Mouse (Mus musculus) heart, embryonic 12.5 days (tissue): ENCODE results near the gene Rad51b. TPM values are rescaled to one million over a fixed set of nuclear protein-coding genes. Genes with fewer than 3 reads are reported as not detected.

Source experiments
- ATAC-seq: fragments of 200-750 bp; cut with Nextera tagmentation; 2 replicates; pipeline ENCODE4 v1.8.0; 2017; ENCODE audit warnings: moderate TSS enrichment, moderate library complexity; ENCODE audit not compliant: insufficient number of reproducible peaks, low FRiP score
- H3K27ac ChIP-seq: fragments of 300-500 bp; sonication (generic); 2 replicates; pipeline ENCODE4 v1.5.1; 2016; ENCODE audit warnings: mild to moderate bottlenecking, moderate library complexity; ENCODE audit not compliant: poor library complexity, severe bottlenecking
- H3K27me3 ChIP-seq: fragments of 300-500 bp; sonication (generic); replicated peaks from 2 replicates; pipeline ENCODE4 v1.6.1; 2016; ENCODE audit warnings: mild to moderate bottlenecking, moderate library complexity
- H3K36me3 ChIP-seq: fragments of 300-500 bp; sonication (generic); 2 replicates; pipeline ENCODE4 v1.6.1; 2016; ENCODE audit warnings: mild to moderate bottlenecking, moderate library complexity
- H3K4me1 ChIP-seq: fragments of 300-500 bp; sonication (generic); replicated peaks from 2 replicates; pipeline ENCODE4 v1.6.1; 2016; ENCODE audit warnings: mild to moderate bottlenecking
- H3K4me2 ChIP-seq: fragments of 300-500 bp; sonication (generic); 2 replicates; pipeline ENCODE4 v1.6.1; 2016; ENCODE audit warnings: mild to moderate bottlenecking, moderate library complexity
- H3K4me3 ChIP-seq: fragments of 300-500 bp; sonication (generic); 2 replicates; pipeline ENCODE4 v1.5.1; 2016; ENCODE audit warnings: mild to moderate bottlenecking
- H3K9ac ChIP-seq: fragments of 300-500 bp; sonication (generic); 2 replicates; pipeline ENCODE4 v1.6.1; 2016; ENCODE audit warnings: mild to moderate bottlenecking, moderate library complexity
- H3K9me3 ChIP-seq: fragments of 300-500 bp; sonication (generic); replicated peaks from 2 replicates; pipeline ENCODE4 v1.6.1; 2016; ENCODE audit warnings: mild to moderate bottlenecking, moderate library complexity
- whole genome bisulfite sequencing: fragments of 180-500 bp; shearing (Covaris S2); methylation state at CpG from one replicate; pipeline ENCODE4 v1.1.7; 2016; 5-methylcytosine and 5-hydroxymethylcytosine counted together
- polyA plus RNA-seq: library from polyadenylated mRNA; unstranded; fragments of >200 nt; fragmentation: Nextera tagmentation; extraction: Ambion mirVana; gene quantifications from 2 replicates; pipeline ENCODE4 v1.2.1, GENCODE M21; 2016

Gene Rad51b
- polyA plus RNA-seq, 1 experiment from 2014 or later: 4.6 TPM

DNA sequence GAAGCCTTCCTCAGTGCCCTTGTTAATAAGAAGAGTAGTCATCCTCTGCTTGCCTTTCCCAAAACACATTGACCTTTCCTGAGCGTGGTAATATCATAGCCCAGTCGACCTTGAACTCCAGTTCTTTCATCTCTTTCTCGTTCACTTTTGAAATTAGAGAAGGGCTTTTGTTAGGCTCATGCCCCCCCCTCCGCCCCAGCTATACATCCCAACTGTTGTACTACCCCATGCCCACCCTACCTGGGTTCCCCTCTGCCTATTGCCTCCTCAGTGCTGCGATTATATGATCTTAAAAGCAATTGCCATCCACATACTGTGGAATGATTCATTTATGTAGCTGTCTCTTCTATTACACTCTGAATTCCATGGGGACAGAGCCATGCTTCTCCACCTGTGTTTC, 193.5 kb downstream of the Rad51b start:
- no peak for ATAC-seq
- WGBS: 78% methylated on average over 5 of the region's 5 CpGs
- no peak overlapping the region for H3K4me2 ChIP-seq
- no peaks in the 10 kb centered on the region; the same call in 1 of the 2 replicates for H3K9me3 ChIP-seq
- H3K4me3 ChIP-seq: no peak overlapping the region
- H3K36me3 ChIP-seq: no peaks in the 10 kb centered on the region
- 0 out of 2 replicates have a peak, but pooled peaks cover 5% of the 10 kb centered on the region for H3K4me1 ChIP-seq
- H3K27ac ChIP-seq: no peak overlapping the region
- H3K27me3 ChIP-seq: no peaks in the 10 kb centered on the region
- no peak overlapping the region for H3K9ac ChIP-seq

DNA sequence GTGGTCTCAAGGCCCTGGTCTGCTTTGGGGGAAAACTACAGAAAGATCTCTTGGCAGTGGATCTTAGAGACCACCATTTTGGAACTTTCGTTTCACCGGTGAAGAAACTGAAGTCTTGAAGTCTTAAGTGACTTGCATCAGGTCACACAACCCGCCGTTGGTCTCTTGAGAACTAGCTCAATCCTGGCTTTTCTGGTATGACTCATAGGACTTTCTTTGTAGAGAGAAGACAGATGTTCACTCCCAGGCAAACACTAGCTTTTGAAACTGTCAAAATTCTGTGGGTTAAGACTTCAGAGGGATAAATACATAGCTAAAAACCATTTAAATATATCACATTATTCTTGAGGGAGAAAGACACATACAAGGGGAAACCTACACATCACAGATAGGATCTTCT, 195.1 kb downstream of the Rad51b start:
- ATAC-seq: no peak
- Histone ChIP-seq H3K9ac (no peak overlapping the region), H3K4me2 (no peak overlapping the region), H3K27ac (no peak overlapping the region), H3K4me1 (0 out of 2 replicates have a peak, but pooled peaks cover 5% of the 10 kb centered on the region), H3K9me3 (no peaks in the 10 kb centered on the region; the same call in 1 of the 2 replicates), H3K36me3 (no peaks in the 10 kb centered on the region), H3K4me3 (no peak overlapping the region), H3K27me3 (no peaks in the 10 kb centered on the region)
- WGBS: 83% methylated on average over 4 of the region's 4 CpGs

DNA sequence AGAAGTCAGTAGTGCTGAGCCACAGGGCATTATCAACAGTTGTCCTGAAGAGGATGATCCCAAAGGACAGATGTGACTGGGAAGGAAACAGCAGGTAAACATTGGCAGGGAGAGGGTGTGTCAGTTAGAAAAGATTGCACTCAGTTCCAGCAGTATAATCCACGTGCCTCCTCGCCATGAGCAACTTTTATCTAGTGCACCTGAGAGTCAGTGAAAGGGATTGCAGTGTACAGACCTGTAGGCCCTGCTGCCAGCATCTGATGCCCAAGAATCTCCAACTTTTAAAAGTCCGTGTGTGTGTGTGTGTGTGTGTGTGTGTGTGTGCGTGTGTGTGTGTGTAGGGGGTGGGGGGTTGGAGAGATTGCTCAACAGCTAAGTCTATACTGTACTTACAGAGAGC, 195.5 kb downstream of the Rad51b start:
- Histone ChIP-seq H3K4me2 (no peak overlapping the region), H3K36me3 (no peaks in the 10 kb centered on the region), H3K27ac (no peak overlapping the region), H3K9ac (no peak overlapping the region), H3K4me1 (0 out of 2 replicates have a peak, but pooled peaks cover 5% of the 10 kb centered on the region), H3K27me3 (no peaks in the 10 kb centered on the region), H3K4me3 (no peak overlapping the region), H3K9me3 (no peaks in the 10 kb centered on the region; the same call in 1 of the 2 replicates)
- WGBS: 79% methylated on average over 4 of the region's 4 CpGs
- ATAC-seq: no peak

DNA sequence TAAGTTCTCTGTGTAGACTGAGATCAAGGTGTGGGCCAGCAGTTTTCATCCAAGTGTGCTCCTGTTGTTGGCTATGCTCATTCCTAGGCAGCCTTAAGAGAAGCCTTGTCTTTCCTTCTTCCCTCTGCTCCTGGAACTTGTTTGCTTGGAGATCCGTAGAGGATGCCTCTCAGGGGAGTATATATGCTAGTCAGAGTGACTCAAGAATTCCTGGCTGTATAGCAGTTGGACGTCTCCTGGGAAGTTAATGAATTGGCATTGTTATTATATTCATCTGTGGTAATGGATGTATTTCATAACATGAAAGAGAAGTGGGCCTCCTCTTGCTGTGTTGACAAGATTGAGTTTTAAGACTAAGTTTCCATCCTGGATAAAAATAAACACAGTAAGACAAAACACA, 196.4 kb downstream of the Rad51b start:
- 76% methylated on average over 2 of the region's 2 CpGs for WGBS

DNA sequence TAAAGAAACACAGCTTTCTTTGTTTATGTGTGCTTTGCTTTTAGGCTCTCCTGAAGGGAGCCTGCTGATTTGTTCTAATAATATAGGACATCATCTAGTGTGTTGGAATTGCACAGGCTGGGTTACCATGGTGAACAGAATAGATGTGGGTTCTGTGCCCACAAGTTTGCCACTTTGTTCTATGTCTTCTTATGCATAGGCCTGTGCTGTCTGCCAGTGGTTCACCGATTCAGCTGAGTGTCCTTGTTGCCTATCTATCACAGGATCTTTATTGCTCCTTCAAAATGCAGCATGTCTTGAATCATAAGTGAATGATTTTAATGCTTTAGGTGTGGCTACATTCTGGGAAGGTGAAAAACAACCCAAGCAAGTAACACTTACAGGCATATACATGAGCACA, 201.2 kb downstream of the Rad51b start:
- no peak overlapping the region for H3K4me2 ChIP-seq
- ATAC-seq: no peak
- peaks cover 6% of the 10 kb centered on the region; the same call in 1 of the 2 replicates for H3K4me1 ChIP-seq
- no peak overlapping the region for H3K4me3 ChIP-seq
- no peaks in the 10 kb centered on the region for H3K9me3 ChIP-seq
- H3K36me3 ChIP-seq: no peaks in the 10 kb centered on the region
- no peak overlapping the region for H3K27ac ChIP-seq
- H3K27me3 ChIP-seq: no peaks in the 10 kb centered on the region
- 91% methylated on average over 1 of the region's 1 CpGs for WGBS
- H3K9ac ChIP-seq: no peak overlapping the region

More for the DNA sequence above, 196.4 kb downstream of the Rad51b start:
- no peak overlapping the region for H3K4me3 ChIP-seq
- no peaks in the 10 kb centered on the region for H3K9me3 ChIP-seq
- no peak overlapping the region for H3K9ac ChIP-seq
- no peak overlapping the region for H3K27ac ChIP-seq
- H3K27me3 ChIP-seq: no peaks in the 10 kb centered on the region
- no peaks in the 10 kb centered on the region for H3K36me3 ChIP-seq
- no peak for ATAC-seq
- H3K4me2 ChIP-seq: no peak overlapping the region
- 0 out of 2 replicates have a peak, but pooled peaks cover 5% of the 10 kb centered on the region for H3K4me1 ChIP-seq

DNA sequence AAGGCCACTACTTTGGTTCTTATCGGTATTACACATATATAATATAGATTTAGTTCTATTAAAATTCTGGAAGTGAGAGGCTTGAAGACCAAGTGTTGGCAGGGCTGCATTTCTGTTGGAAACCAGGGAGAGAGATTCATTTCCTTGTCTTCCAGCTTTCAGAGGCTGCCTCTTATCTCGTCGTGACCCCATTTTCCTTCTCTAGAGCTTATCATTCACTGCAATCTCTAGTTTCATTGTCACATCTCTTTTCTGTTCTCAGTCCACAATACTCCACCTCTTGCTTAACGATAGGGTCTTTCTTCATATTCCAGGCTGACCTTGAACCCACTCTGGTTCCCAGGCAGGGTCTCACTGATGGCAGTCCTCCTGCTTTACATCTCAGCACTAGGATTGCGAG, 202.7 kb downstream of the Rad51b start:
- Histone ChIP-seq H3K4me2 (no peak overlapping the region), H3K9me3 (no peaks in the 10 kb centered on the region), H3K27ac (no peak overlapping the region), H3K4me1 (peaks cover 12% of the 10 kb centered on the region), H3K36me3 (no peaks in the 10 kb centered on the region), H3K4me3 (no peak overlapping the region), H3K27me3 (no peaks in the 10 kb centered on the region), H3K9ac (no peak overlapping the region)
- WGBS: 78% methylated on average over 5 of the region's 5 CpGs
- no peak for ATAC-seq

DNA sequence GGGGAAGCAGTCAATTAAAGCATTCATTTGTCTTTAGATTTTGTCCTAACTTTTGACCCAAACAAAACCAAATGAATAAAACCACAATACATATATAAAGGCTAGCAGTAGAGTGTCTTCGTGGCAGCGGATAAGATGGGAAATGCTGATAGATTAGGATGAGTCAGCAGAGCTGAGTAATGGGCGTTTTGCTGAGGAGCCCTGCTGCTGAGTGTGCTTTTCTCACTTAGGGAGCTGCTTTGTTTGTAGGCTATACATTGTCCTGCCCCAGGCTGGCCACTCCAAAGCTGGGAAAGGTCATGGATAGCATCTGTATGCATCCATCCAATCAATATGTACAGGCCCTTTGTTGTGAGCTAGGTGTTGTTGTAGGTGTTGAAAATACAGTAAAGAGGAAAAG, 204.8 kb downstream of the Rad51b start:
- Histone ChIP-seq H3K9ac (no peak overlapping the region), H3K9me3 (no peaks in the 10 kb centered on the region), H3K27me3 (no peaks in the 10 kb centered on the region), H3K27ac (no peak overlapping the region), H3K4me1 (peaks cover 19% of the 10 kb centered on the region), H3K4me2 (no peak overlapping the region), H3K36me3 (no peaks in the 10 kb centered on the region), H3K4me3 (no peak overlapping the region)
- WGBS: 69% methylated on average over 3 of the region's 3 CpGs
- no peak for ATAC-seq

DNA sequence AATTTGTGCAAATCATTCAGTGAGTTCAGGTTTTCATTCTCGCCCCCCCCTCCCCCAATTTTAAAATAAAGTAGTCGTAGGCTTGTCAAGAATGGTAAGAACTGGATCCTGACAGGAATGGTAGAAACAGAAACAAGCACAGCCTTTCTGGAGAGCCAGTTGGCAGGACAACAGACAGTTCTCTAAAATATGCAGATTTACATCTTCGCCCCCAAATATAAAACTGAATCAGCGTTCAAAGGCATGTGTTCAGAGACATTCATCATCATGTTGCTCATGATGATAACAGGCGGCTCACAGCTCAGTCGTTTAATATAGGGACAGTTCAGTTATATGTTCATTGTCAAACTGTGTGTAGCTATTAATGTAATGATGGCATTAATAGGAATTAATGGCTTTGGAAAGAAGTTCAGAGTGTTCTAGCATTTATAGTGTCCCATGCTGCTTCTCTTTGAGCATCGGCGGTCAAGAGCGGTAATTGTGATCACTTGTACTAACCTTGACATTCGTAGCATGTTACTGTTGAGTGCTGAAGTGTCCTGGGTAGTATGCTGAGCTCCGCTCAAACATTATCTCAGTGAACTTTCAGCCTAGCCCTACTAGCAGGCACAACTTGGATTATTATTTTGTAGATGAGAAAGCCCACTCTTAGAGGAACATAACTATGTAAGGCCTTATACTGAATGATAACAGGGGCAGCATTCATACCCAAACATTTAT, 205.9 kb downstream of the Rad51b start:
- Histone ChIP-seq H3K4me1 (peaks cover 28% of the 10 kb centered on the region), H3K4me2 (no peak overlapping the region), H3K4me3 (no peak overlapping the region), H3K9ac (no peak overlapping the region), H3K36me3 (no peaks in the 10 kb centered on the region), H3K27me3 (no peaks in the 10 kb centered on the region), H3K9me3 (no peaks in the 10 kb centered on the region), H3K27ac (peak overlapping the region; percentile 19; the same call in 1 of the 2 replicates)
- no peak for ATAC-seq
- 68% methylated on average over 11 of the region's 11 CpGs for WGBS

DNA sequence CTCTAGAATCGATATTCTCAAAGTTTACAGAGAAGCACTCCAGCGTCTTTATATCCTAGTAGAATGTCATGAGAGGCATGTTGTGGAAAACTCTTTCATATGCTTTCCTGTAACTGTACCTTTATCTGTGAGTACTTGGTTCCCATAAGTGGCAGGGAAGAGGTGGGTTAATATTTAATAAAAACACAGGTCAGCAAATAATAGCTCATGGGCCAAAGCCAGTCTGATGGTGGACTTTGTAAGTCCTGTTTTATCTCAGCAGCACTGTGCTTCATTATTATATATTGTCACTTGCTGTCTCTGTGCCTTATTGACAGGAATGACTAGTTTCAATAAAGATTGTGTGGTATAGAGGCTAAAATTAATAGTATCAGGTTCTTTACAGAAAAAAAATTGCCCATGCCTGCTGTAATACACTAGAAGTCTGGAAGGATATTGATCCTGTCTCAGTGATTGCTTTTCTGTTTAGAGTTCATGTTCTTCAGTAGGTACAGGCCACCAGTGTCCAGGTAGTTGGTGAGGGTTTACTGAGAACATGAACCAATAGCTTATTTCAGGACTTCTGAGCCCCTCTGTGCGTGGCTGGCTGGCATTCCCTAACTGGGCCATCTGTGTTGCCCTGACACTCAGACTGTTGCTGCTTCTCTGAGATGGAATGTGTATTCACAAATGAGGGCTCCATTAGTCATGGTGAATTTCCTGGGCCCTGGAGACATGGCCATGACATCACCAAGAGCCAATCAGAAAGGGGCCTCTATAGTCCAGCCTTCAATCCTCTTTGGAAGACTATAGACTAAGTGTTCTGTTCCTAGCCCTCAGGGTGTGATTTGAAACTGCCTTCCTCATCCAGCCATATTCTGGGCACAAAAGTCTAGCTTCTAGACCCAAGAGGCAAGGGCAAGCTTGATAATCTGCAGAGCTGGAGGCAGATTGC, 206.8 kb downstream of the Rad51b start:
- no peaks in the 10 kb centered on the region for H3K36me3 ChIP-seq
- peaks cover 28% of the 10 kb centered on the region for H3K4me1 ChIP-seq
- ATAC-seq: no peak
- H3K4me3 ChIP-seq: no peak overlapping the region
- H3K27ac ChIP-seq: peak overlapping the region; percentile 19; the same call in 1 of the 2 replicates
- no peak overlapping the region for H3K4me2 ChIP-seq
- no peak overlapping the region for H3K9ac ChIP-seq
- no peaks in the 10 kb centered on the region for H3K27me3 ChIP-seq
- 72% methylated on average over 3 of the region's 3 CpGs for WGBS
- H3K9me3 ChIP-seq: no peaks in the 10 kb centered on the region

DNA sequence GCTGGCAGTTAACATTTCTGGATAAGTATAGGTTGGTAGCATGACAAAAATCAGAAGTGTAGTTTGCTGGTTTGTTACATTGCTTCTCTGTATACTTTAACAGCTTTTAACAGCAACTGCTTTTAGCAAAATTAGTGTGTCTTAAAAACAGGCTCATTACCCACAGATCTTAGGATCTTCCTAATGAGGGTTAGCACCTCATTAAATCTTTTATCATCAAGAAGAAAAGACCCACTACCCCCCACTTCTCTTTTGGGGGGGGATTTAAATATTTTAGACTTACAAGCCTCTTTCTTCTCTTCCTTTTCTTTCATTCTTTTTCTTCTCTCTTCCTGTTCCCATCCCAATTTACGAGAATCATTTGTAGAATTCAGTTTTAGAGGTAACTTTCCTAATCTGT, 207.6 kb downstream of the Rad51b start:
- 89% methylated on average over 1 of the region's 1 CpGs for WGBS
- H3K9ac ChIP-seq: no peak overlapping the region
- no peak overlapping the region for H3K4me3 ChIP-seq
- H3K9me3 ChIP-seq: no peaks in the 10 kb centered on the region
- no peak for ATAC-seq
- H3K4me2 ChIP-seq: no peak overlapping the region
- H3K27me3 ChIP-seq: no peaks in the 10 kb centered on the region
- no peaks in the 10 kb centered on the region for H3K36me3 ChIP-seq
- peaks cover 28% of the 10 kb centered on the region for H3K4me1 ChIP-seq
- H3K27ac ChIP-seq: no peak overlapping the region

DNA sequence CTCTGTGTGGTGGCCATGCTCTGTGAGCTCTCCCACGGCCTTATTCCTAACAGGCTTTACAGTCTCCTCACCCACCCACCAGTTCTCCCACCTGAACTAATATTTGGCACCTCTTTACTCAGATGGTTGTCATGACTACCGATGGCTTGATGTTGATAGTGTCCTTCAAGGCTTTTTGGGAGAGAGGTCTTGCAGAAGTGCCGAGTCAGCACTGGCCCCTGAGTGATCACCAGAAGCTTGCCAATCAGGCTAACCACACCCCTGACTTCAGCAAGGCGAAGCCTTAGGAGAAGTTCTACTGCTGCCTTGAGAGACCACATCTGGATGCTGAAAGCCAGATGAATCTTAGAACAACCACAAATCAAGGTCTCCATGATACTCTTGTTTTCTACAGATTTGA, 209.3 kb downstream of the Rad51b start:
- no peak overlapping the region for H3K4me2 ChIP-seq
- ATAC-seq: no peak
- WGBS: 71% methylated on average over 4 of the region's 4 CpGs

More for the DNA sequence above, 209.3 kb downstream of the Rad51b start:
- Histone ChIP-seq H3K27me3 (no peaks in the 10 kb centered on the region), H3K4me3 (no peak overlapping the region), H3K27ac (peak overlapping the region; percentile 19; the same call in 1 of the 2 replicates), H3K36me3 (no peaks in the 10 kb centered on the region), H3K4me1 (peaks cover 33% of the 10 kb centered on the region), H3K9ac (no peak overlapping the region), H3K9me3 (no peaks in the 10 kb centered on the region)
